Mouse (Mus musculus): ENCODE measurements around the gene Tmsb4x. TPM values are rescaled to one million over a fixed set of nuclear protein-coding genes. Genes with fewer than 3 reads are reported as not detected.

The Tmsb4x gene
- total and polyA plus RNA-seq, 2 experiments from 2014 or later = 2,260 to 5,725 TPM

DNA sequence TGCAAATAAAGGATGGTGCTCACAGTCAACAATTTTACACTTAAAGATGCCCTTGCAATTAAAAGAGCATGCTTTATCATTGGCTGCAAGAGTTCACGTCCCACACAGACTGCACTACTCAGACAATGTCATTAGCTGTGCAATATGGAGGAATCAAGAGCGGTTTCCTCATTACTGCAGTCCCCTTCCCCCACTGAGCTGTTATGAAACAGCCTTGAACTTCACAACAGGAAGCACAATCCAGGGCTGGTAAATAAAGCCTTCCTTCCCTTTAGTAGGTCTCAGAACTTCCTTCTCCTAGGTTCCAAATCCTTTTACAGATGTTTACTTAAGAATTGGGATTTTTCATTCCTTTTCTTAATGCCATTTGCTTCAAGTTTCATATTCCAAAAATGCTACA, 41.8 kb downstream of the Tmsb4x start:
- ATAC-seq (no peak), DNase-seq (no peak)
- no peak for TF ChIP-seq CTCF (IDR thresholded peaks at IDR 0.05; ENCODE audit: low read depth)
- H3K9me3 ChIP-seq (ENCODE audit: low read length) = no peaks in the 10 kb centered on the region
- no peak overlapping the region for H3K4me2 ChIP-seq (ENCODE audit: low read depth)
- 43% methylated on average over 2 of the region's 2 CpGs for WGBS
- no peaks in the 10 kb centered on the region for H3K36me3 ChIP-seq (ENCODE audit: insufficient read depth)
- no peaks in the 10 kb centered on the region for H3K27me3 ChIP-seq (ENCODE audit: insufficient read depth, low read length)
- H3K9ac ChIP-seq = no peak overlapping the region
- no peaks in the 10 kb centered on the region for H3K4me1 ChIP-seq (ENCODE audit: insufficient read depth)
- H3K4me3 ChIP-seq (ENCODE audit: low read depth, low read length) = no peak overlapping the region
- H3K27ac ChIP-seq (ENCODE audit: low read depth, low read length) = no peak overlapping the region

DNA sequence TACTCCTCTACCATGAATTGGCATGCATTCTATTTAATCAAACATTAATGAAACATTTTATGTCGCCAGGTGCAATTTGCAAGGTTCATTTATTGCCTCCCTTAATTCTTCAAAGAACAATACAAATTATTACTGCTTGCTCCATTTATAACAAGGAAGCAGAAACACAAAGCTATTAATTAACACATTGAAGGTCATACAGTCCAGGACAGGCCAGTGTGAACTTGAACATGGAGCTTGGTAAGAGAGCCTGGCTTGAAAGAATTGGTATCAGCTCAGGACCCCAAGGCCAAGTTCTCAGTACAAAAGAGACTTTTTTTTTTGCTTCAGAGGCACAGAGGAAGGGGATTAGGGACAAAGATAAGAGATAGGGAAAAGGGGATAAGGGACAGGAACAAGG, 43.1 kb downstream of the Tmsb4x start:
- Histone ChIP-seq H3K4me1 (ENCODE audit: insufficient read depth) (no peaks in the 10 kb centered on the region), H3K4me2 (ENCODE audit: low read depth) (no peak overlapping the region), H3K27ac (ENCODE audit: low read depth, low read length) (no peak overlapping the region), H3K27me3 (ENCODE audit: insufficient read depth, low read length) (no peaks in the 10 kb centered on the region), H3K9ac (no peak overlapping the region), H3K4me3 (ENCODE audit: low read depth, low read length) (no peak overlapping the region), H3K36me3 (ENCODE audit: insufficient read depth) (no peaks in the 10 kb centered on the region), H3K9me3 (ENCODE audit: low read length) (no peaks in the 10 kb centered on the region)
- TF ChIP-seq CTCF (IDR thresholded peaks at IDR 0.05; ENCODE audit: low read depth) = no peak
- no peak for DNase-seq
- 92% methylated on average over 1 of the region's 1 CpGs for WGBS
- ATAC-seq = no peak

DNA sequence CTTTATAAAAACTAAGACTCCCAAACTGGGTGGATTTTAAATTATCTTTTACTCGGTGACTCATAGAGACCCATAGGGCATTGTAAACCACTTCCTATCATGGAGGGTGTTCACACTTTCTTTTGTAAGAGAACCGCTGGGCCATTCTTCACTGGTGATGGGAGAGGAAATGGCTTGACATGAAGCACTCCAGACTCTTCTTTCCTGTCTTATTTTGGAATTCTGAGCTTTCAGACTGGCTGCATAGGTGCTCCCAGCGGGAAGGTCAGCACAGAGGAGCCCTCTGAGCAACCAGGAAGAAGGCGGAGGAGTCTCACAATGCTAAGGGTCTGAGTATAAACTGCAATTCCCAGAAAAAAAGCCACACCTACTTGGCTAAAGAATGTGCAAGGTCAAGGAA, 51.4 kb downstream of the Tmsb4x start:
- WGBS = 83% methylated on average over 4 of the region's 4 CpGs
- ATAC-seq (no peak), DNase-seq (no peak)
- Histone ChIP-seq H3K4me1 (ENCODE audit: insufficient read depth) (no peaks in the 10 kb centered on the region), H3K27ac (ENCODE audit: low read depth, low read length) (no peak overlapping the region), H3K27me3 (ENCODE audit: insufficient read depth, low read length) (no peaks in the 10 kb centered on the region), H3K4me3 (ENCODE audit: low read depth, low read length) (no peak overlapping the region), H3K36me3 (ENCODE audit: insufficient read depth) (no peaks in the 10 kb centered on the region), H3K9ac (no peak overlapping the region), H3K4me2 (ENCODE audit: low read depth) (no peak overlapping the region), H3K9me3 (ENCODE audit: low read length) (no peaks in the 10 kb centered on the region)
- no peak for TF ChIP-seq CTCF (IDR thresholded peaks at IDR 0.05; ENCODE audit: low read depth)

Other genes with a start within 250 kb of the Tmsb4x start
- 0.31 and 0.52 TPM in 2 replicates for gene Tlr8, start 55.0 kb upstream of the Tmsb4x start, total RNA-seq (2014; rRNA removed)
- gene Tlr8, start 55.0 kb upstream of the Tmsb4x start, polyA plus RNA-seq (2015; fragmentation: Nextera tagmentation; extraction: Ambion mirVana) = not detected in 2 replicates
- 1.2 and 1.9 TPM in 2 replicates for gene Tlr7, start 121.2 kb upstream of the Tmsb4x start, total RNA-seq (2014; rRNA removed)
- gene Tlr7, start 121.2 kb upstream of the Tmsb4x start, polyA plus RNA-seq (2015; fragmentation: Nextera tagmentation; extraction: Ambion mirVana) = 1.2 TPM in 2 replicates
- gene Prps2, start 173.4 kb upstream of the Tmsb4x start, total RNA-seq (2014; rRNA removed) = 11.5 and 13.5 TPM in 2 replicates
- 8.6 and 11.7 TPM in 2 replicates for gene Prps2, start 173.4 kb upstream of the Tmsb4x start, polyA plus RNA-seq (2015; fragmentation: Nextera tagmentation; extraction: Ambion mirVana)

All from forebrain, postnatal 0 days (tissue).